Mouse (Mus musculus): Measurements from ENCODE around the gene Baz1b. TPM values are rescaled to one million over a fixed set of nuclear protein-coding genes. Genes with fewer than 3 reads are reported as not detected.

Gene Baz1b
- polyA plus RNA-seq, 1 experiment: 39.9 TPM

DNA sequence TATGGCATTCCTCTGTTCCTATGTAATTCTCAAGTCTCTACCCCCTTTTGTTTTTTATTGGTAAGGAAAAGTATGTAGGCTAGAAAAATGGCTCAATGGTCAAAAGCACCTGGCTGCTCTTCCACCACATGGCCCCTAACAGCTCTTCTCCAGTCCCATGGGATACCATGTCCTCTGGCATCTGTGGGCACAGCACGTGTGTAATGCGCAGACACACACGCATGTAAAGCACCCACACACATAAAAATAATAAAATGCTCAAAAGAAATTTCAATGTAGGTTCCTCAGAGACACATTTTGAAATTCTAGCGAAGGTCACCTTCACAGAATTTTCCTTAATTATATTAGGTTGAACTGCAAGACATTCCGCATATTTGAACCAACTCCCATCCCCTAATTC lies 17.6 kb upstream of the Baz1b start:
- H3K79me3 ChIP-seq (ENCODE audit: low read depth): peaks cover 17% of the 10 kb centered on the region
- no peak for TF ChIP-seq CTCF (IDR thresholded peaks at IDR 0.05; ENCODE audit: control insufficient read depth, insufficient read depth, insufficient read length)
- no peak for TF ChIP-seq MYOD1 (IDR thresholded peaks at IDR 0.05; ENCODE audit: control insufficient read depth, insufficient read length, low read depth)
- no peaks in the 10 kb centered on the region for H3K27me3 ChIP-seq (ENCODE audit: control insufficient read depth, insufficient read depth, insufficient read length)

DNA sequence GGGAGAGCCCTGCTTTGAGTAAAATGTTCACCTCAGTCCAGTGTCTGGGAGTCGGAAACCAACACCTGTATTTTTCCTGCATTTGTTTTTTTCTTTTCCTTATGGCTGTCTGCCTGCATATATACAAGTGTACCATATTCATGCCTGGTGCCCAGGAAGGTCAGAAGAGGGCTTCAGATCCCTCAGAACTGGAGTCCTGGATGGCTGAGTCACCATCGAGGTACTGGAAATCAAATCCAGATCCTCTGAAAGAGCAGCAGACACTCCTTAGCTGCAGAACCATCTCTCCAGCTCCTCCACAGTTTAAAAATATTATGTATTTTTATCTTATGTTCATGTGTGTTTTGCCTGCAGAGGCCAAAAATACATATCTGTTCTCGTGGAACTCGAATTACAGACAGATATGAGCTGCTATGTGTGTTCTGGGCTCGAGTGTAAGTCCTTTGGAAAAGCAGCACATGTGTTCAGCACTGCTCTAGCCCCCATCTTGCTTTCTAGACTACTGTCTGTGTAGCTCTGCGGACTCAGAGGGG lies 15.3 kb upstream of the Baz1b start:
- H3K36me3 ChIP-seq (ENCODE audit: control insufficient read depth, insufficient read depth): peaks cover 24% of the 10 kb centered on the region
- TF ChIP-seq MYOD1 (IDR thresholded peaks at IDR 0.05; ENCODE audit: control insufficient read depth, insufficient read length, low read depth): no peak
- no peak for TF ChIP-seq FOSL1 (IDR thresholded peaks at IDR 0.05; ENCODE audit: insufficient read depth, low read length, poor library complexity, severe bottlenecking)
- TF ChIP-seq CTCF (IDR thresholded peaks at IDR 0.05; ENCODE audit: control insufficient read depth, insufficient read depth, insufficient read length): no peak
- no peak for TF ChIP-seq USF1 (IDR thresholded peaks at IDR 0.05; ENCODE audit: low read depth)
- no peak for TF ChIP-seq MYOG (IDR thresholded peaks at IDR 0.05; ENCODE audit: control insufficient read depth, extremely low read depth, insufficient read length)
- no peak for TF ChIP-seq CEBPB (IDR thresholded peaks at IDR 0.05; ENCODE audit: low read depth)
- TF ChIP-seq MAX (IDR thresholded peaks at IDR 0.05): no peak
- peaks cover 22% of the 10 kb centered on the region for H3K79me2 ChIP-seq (ENCODE audit: control insufficient read depth, insufficient read depth)
- H3ac ChIP-seq (ENCODE audit: control insufficient read depth, insufficient read length, low read depth): no peak overlapping the region
- no peaks in the 10 kb centered on the region for H3K27me3 ChIP-seq (ENCODE audit: control insufficient read depth, insufficient read depth, insufficient read length)
- H3K4me3 ChIP-seq (ENCODE audit: insufficient read depth, poor library complexity, severe bottlenecking): no peak overlapping the region
- peaks cover 17% of the 10 kb centered on the region for H3K79me3 ChIP-seq (ENCODE audit: low read depth)

More for the DNA sequence above, 17.6 kb upstream of the Baz1b start:
- Histone ChIP-seq H3K36me3 (ENCODE audit: control insufficient read depth, insufficient read depth) (peaks cover 15% of the 10 kb centered on the region), H3K4me3 (ENCODE audit: insufficient read depth, poor library complexity, severe bottlenecking) (peak overlapping the region; percentile 68), H3ac (ENCODE audit: control insufficient read depth, insufficient read length, low read depth) (no peak overlapping the region), H3K79me2 (ENCODE audit: control insufficient read depth, insufficient read depth) (peaks cover 22% of the 10 kb centered on the region)

DNA sequence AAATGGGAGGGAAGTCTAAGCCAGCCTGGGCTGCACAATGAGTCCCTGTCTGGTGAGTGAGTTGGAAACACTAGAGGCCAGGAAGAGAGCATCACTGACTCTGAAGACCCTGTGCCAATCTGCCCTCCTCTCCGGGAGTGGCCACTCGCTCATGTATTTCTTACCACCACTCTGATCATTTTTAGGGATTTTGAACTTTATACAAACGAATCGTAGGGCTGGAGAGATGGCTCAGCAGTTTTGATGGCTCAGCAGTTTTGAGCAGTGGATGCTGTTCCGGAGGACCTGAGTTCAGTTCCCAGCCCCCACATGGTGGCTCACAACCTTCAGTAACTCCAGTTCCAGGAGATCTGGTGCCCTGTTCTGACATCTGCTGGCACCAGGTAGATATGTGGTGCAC lies 14.1 kb upstream of the Baz1b start:
- Histone ChIP-seq H3K4me3 (ENCODE audit: insufficient read depth, poor library complexity, severe bottlenecking) (no peak overlapping the region), H3K79me3 (ENCODE audit: low read depth) (peaks cover 17% of the 10 kb centered on the region), H3K36me3 (ENCODE audit: control insufficient read depth, insufficient read depth) (peaks cover 30% of the 10 kb centered on the region), H3K27me3 (ENCODE audit: control insufficient read depth, insufficient read depth, insufficient read length) (no peaks in the 10 kb centered on the region), H3K79me2 (ENCODE audit: control insufficient read depth, insufficient read depth) (peaks cover 22% of the 10 kb centered on the region), H3ac (ENCODE audit: control insufficient read depth, insufficient read length, low read depth) (no peak overlapping the region)
- no peak for TF ChIP-seq MYOD1 (IDR thresholded peaks at IDR 0.05; ENCODE audit: control insufficient read depth, insufficient read length, low read depth)

DNA sequence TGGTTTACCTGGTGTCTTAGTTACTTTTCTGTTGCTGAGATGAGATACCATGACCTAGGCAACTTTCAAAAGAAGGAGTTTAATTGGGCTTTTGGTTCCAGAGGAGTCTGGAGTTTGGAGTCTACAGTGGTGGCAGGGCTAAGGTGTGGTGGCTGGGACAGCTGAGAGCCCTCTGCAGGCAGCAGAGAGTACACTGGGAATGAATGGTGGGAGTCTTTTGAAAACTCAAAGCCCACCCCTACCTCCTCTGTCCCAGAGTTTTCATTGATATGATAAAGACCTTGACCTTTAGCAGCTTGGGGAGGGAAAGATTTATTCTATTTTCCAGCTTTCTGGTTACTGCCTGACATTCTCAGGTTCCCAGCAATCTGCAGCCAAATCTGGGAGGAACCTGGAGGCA lies 12.0 kb upstream of the Baz1b start:
- H3K27me3 ChIP-seq (ENCODE audit: control insufficient read depth, insufficient read depth, insufficient read length): no peaks in the 10 kb centered on the region
- H3K79me2 ChIP-seq (ENCODE audit: control insufficient read depth, insufficient read depth): peaks cover 9% of the 10 kb centered on the region
- no peak overlapping the region for H3ac ChIP-seq (ENCODE audit: control insufficient read depth, insufficient read length, low read depth)
- TF ChIP-seq CEBPB (IDR thresholded peaks at IDR 0.05; ENCODE audit: low read depth) (no peak), MYOG (IDR thresholded peaks at IDR 0.05; ENCODE audit: control insufficient read depth, extremely low read depth, insufficient read length) (no peak)
- no peak overlapping the region for H3K4me3 ChIP-seq (ENCODE audit: insufficient read depth, poor library complexity, severe bottlenecking)
- H3K79me3 ChIP-seq (ENCODE audit: low read depth): peaks cover 5% of the 10 kb centered on the region
- H3K36me3 ChIP-seq (ENCODE audit: control insufficient read depth, insufficient read depth): peaks cover 42% of the 10 kb centered on the region

DNA sequence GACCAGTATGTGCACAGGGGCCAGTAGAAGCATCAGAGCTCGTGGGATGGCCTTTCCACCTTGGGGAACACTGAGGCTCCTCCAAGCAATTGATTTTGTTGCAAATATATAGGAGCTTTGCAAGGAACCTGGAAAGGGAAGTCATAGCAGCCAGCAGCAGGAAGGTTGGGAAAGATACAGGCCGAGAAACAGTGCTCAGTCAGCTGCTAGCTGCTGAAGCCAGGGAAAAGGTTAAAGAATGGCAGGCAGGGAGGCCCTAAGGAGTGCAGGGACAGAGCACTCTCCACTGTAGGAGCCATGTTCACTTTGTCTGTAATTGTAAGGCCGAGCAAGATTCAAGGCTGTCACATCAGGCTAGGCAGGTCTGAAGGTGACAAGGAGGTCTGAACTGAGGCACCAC lies 8.5 kb upstream of the Baz1b start:
- peaks cover 51% of the 10 kb centered on the region for H3K36me3 ChIP-seq (ENCODE audit: control insufficient read depth, insufficient read depth)
- no peak overlapping the region for H3ac ChIP-seq (ENCODE audit: control insufficient read depth, insufficient read length, low read depth)
- no peaks in the 10 kb centered on the region for H3K79me3 ChIP-seq (ENCODE audit: low read depth)
- TF ChIP-seq FOSL1 (IDR thresholded peaks at IDR 0.05; ENCODE audit: insufficient read depth, low read length, poor library complexity, severe bottlenecking) (no peak), CEBPB (IDR thresholded peaks at IDR 0.05; ENCODE audit: low read depth) (no peak), MYOD1 (IDR thresholded peaks at IDR 0.05; ENCODE audit: control insufficient read depth, insufficient read length, low read depth) (no peak), USF1 (IDR thresholded peaks at IDR 0.05; ENCODE audit: low read depth) (no peak), MYOG (IDR thresholded peaks at IDR 0.05; ENCODE audit: control insufficient read depth, extremely low read depth, insufficient read length) (no peak), MAX (IDR thresholded peaks at IDR 0.05) (no peak), CTCF (IDR thresholded peaks at IDR 0.05; ENCODE audit: control insufficient read depth, insufficient read depth, insufficient read length) (no peak)
- H3K27me3 ChIP-seq (ENCODE audit: control insufficient read depth, insufficient read depth, insufficient read length): no peaks in the 10 kb centered on the region
- H3K4me3 ChIP-seq (ENCODE audit: insufficient read depth, poor library complexity, severe bottlenecking): no peak overlapping the region
- H3K79me2 ChIP-seq (ENCODE audit: control insufficient read depth, insufficient read depth): no peaks in the 10 kb centered on the region

DNA sequence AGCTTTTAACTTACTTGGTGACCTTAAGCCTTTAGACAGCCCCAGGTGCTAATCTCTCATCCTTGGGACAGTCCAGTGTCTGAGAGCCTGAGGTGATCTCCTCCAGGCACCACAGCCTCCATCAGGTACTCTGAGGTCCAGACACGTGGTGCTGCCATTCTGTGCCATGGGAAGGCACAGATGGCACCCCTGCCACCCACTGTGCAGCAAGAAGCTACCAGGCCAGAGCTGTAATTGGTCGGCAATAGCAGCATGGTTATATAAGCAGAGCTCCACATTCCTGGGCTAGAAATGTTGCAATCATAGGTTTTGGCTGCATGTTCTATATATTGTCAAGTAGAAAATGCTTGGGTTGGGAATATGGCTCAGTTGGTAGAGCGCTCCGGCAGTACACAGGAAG lies 8.1 kb upstream of the Baz1b start:
- Histone ChIP-seq H3K36me3 (ENCODE audit: control insufficient read depth, insufficient read depth) (peaks cover 51% of the 10 kb centered on the region), H3K79me2 (ENCODE audit: control insufficient read depth, insufficient read depth) (no peaks in the 10 kb centered on the region), H3ac (ENCODE audit: control insufficient read depth, insufficient read length, low read depth) (no peak overlapping the region), H3K4me3 (ENCODE audit: insufficient read depth, poor library complexity, severe bottlenecking) (no peak overlapping the region), H3K27me3 (ENCODE audit: control insufficient read depth, insufficient read depth, insufficient read length) (no peaks in the 10 kb centered on the region), H3K79me3 (ENCODE audit: low read depth) (no peaks in the 10 kb centered on the region)
- no peak for TF ChIP-seq MYOD1 (IDR thresholded peaks at IDR 0.05; ENCODE audit: control insufficient read depth, insufficient read length, low read depth)
- TF ChIP-seq USF1 (IDR thresholded peaks at IDR 0.05; ENCODE audit: low read depth): no peak
- no peak for TF ChIP-seq MAX (IDR thresholded peaks at IDR 0.05)
- TF ChIP-seq CTCF (IDR thresholded peaks at IDR 0.05; ENCODE audit: control insufficient read depth, insufficient read depth, insufficient read length): no peak
- TF ChIP-seq FOSL1 (IDR thresholded peaks at IDR 0.05; ENCODE audit: insufficient read depth, low read length, poor library complexity, severe bottlenecking): no peak

All from C2C12 (cell line).